Mouse (Mus musculus) lung, postnatal 36 days (tissue): Measurements from ENCODE around the gene Khk.

Experiments
- DNase-seq: peaks from one replicate; pipeline ENCODE4 v3.0.0; 2022; ENCODE audit warnings: mixed read lengths

Khk gene

GRCm38 (mm10) chr5:30944344-30944743, 23.1 kb downstream of the Khk start:
- DNase-seq, result no peak

GRCm38 (mm10) chr5:30944956-30945781, 23.9 kb downstream of the Khk start, which contains the start of gene Cgref1:
Cgref1 (minus strand) TSS chr5:30945591.
- DNase-seq, result peak; percentile 69

DNA sequence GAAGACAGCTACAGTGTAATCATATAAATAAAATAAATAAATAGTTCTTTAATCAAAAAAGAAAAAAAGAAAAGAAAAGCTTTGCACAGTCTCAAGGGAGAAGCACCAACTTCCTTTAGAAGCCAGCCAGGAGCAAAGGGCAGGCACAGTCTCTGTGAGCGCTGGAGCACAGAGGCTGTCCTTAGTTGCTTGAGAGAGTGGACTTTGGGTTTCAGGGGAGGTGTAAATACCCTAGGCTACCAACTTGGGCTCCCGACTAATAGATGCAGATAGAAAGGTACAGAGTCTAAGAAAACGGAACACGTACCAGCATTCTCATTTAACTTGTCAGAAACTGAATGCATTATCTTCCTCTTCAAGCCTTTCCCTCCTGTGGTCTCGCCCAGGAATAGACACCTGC, 27.4 kb downstream of the Khk start:
- DNase-seq, result no peak

DNA sequence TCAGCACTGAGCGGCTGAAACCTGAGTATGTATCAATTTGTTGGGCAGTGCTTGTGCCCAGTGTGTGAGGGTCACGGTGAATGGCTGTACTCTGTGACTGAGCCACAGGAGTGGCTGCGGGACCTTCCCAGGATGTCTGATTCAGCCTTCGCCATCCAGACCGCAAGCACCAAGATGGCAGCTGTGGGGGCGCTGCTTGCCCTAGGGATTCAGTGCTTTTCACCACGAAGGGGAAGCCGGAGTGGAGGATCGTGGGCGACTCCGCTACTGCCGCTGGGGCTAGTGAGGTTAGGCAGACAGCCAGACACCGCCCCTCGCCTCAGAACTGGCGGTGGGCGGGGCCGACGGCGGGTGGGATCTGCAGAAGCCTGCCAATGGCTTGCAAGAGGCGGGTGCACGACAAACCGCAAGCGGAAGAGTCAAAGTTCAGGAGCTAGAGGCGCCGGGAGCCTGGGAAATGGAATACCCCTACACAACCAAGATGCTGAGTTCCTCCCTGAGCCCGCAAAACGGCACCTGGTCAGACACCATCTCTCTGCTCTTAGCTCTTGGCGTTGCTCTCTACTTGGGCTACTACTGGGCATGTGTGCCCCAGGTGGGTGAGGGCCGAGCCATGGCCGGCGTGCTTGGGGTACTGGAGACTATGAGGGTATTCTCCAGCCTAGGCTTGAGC, 28.6 kb downstream of the Khk start:
- peak; percentile 96 for DNase-seq

GRCm38 (mm10) chr5:30950451-30950850, 29.2 kb downstream of the Khk start:
- peak; percentile 21 for DNase-seq

DNA sequence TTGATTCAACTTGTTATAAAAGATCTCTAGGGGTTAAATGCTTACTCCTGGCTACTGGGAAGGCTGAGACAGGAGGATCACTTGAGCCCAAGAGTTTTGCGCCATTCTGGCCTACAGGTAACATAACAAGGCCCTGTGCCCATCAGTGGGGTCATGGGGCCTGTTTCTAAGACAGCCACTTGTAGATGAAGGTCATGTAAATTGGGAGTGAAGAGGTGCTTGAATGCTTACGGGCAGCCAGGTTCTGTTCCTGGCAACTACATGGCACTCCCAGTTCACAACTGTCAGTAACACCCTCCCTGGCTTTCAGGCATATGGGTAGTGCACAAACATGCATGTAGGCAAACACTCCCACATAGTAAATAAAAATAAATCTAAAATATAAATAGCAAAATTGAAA, 29.7 kb downstream of the Khk start:
- DNase-seq, result no peak

- no peak for DNase-seq
Observed at GRCm38 (mm10) chr5:30951706-30952105, 30.5 kb downstream of the Khk start.

GRCm38 (mm10) chr5:30952551-30952950, 31.3 kb downstream of the Khk start:
- no peak for DNase-seq

DNA sequence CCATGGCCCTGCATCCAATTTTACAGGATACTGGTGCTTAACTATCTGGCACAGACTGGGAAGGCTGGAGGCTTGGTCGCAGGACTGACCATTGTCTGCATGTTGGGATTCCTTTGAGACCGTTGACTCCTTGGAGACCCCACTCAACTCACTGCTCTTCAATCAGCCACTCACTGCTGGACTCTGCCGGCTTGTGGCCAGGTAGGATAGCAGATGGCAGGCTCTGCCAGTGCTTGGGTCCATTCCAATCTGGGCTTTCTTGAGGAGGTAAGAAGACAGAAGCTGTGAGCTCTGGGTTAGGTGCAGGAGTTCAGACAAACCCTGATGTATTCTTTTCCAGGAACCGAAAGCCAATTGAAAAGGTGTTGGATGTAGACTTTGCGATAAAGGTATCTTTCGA, 32.8 kb downstream of the Khk start:
- DNase-seq, result no peak

- DNase-seq, result no peak
Observed at GRCm38 (mm10) chr5:30954556-30954955, 33.3 kb downstream of the Khk start.

DNA sequence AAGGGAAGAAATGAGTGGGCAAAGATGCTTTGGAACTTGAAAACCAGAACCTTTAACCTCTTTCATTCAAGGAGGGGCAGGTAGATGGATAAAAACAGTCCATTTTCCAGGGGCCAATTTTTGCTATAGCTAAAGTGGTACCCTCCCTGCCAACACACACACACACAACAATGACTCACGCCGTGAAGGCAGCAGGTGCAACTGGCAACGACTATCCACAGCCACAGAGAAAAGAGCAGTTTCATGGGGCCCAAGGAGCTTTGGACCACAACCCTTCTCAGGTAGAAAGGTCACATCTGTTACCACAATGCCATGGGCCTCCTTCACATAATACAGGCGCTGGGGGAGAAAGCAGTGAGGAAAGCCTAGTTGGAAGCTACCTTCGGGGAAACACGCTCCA, 34.5 kb downstream of the Khk start:
- DNase-seq, result no peak

GRCm38 (mm10) chr5:30957891-30958290, 36.7 kb downstream of the Khk start:
- no peak for DNase-seq

GRCm38 (mm10) chr5:30959198-30959854, 38.1 kb downstream of the Khk start:
- peak; percentile 20 for DNase-seq

- peak; percentile 99 for DNase-seq
Observed at GRCm38 (mm10) chr5:30959966-30960501, 38.8 kb downstream of the Khk start, which contains the start of gene Preb. Preb (minus strand) TSS chr5:30960361.

GRCm38 (mm10) chr5:30960814-30961213, 39.6 kb downstream of the Khk start:
- no peak for DNase-seq

DNA sequence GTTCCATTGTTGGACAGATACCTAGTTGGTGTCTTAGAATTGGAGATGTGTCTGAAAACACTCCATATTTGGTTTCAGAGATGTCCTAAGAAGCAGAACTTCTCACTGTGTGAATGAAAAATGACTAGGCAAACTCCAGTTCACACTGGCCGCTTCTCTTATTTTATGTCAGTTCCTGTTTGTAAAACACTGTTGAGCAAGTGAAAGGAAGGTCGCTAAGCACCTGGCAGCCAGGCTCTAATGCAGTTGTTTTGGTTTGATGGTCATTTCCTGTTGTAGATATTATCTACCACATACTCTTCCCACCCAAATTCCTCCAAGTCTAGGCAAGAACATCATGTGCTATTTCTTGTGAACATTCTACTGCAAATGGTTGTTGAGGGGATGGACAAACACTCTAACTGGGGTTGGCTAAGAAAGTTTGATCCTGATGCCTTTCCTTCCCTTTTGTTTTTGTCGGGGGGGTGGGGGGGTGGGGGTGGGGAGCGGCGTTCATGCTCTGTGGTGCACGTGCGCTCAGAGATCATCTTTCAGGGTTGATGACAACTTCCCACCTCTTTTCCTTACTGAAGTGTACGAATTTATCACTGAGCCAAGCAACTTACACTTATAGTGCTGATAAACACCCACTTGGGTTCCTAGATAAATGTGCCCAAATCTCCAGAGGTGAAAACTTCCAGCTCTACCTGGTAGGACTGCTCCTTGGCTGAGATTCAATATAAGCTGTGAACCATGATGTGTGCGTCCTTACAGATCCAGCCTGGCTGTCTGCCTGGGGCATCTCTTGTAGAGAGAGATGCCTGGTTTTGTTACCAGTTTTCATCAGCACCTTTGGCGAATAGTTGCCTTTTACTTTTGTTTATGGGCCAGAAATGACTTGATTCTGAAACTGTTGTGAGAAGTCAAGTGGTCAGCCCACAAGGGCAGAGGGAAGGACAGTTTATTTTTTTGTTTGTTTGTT, 40.6 kb downstream of the Khk start:
- peak; percentile 76 for DNase-seq

GRCm38 (mm10) chr5:30963916-30964315, 42.7 kb downstream of the Khk start:
- no peak for DNase-seq

DNA sequence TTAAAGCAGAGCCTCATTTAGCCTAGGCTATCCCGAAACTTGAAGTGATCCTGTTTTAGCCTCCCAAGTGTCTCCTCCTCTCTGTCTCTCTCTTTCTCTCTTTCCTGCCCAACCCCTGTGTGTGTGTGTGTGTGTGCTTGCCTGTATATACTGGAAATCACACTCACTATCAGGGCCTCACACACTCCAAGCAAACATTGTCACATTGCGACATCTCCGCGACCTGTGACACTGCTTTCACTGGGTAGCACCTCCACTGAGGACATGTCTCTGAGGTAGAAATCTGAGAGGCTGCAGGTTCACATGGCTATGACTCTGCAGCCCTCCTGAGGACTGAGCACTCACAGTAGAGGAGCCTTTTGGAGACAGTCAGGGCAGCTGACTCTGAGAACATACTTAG, 45.0 kb downstream of the Khk start:
- no peak for DNase-seq

GRCm38 (mm10) chr5:30968416-30968815, 47.2 kb downstream of the Khk start, which contains the start of gene Tcf23:
Tcf23 (plus strand) TSS chr5:30968662.
- peak; percentile 44 for DNase-seq

DNA sequence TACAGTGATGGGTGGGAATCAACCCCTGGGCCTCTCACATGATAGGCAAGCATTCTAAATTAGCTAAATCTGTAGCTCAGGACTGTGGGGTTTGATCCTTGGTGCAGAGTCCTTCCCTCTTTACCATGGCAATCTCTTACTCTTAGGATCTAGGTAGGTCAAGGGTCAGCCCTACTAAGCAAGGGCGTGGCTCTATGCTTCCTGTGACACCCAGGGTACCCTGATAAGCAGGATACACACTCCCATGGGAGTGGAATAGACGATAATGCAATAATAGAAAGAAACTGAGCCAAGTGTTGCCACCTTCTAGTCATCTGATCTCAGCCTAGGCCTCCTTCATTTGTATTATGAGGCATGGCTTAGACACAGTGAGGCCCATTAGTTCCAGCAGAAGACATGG, 48.2 kb downstream of the Khk start:
- peak; percentile 25 for DNase-seq

DNA sequence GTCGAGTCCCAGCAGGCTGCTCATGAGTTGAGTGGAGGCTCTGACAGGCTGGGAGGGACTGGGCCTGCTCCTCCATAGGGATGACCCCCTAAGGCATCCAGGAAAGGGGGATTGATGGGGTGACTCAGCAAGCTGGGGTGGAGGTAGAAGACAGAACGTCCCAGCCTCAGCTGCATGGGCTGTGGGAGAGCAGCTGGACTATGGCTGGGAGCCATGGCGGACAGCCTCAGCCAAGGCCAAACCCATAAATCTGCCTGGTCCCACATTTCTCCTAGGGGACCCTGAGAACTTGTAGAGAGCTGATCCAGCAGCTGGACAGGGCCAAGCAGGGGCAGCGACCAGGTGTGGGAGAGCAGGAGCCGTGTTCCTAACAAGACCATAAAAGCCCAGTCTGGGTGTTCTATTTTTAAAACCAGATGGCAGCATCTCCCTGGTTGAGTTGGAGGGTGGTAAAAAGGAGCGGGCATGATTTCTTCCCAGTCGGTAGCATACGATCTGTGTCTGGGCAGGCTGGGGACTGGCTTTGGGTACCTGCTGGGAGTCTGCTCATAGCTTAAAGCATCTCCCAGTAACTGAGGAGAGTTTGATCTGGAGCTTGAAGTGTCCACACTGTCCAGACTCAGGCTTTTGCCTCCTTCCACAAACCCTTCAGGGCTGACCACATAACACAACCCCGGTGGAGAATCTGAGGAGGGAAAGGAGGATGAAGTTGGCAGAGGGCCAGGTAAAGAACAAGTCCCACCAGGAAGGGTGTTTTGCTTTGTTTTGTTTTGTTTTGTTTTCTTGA, 53.8 kb downstream of the Khk start:
- peak; percentile 19 for DNase-seq
